Mouse (Mus musculus) heart, postnatal 14 days (tissue): ENCODE data around the gene Zfp853. TPM values are rescaled to one million over a fixed set of nuclear protein-coding genes. Genes with fewer than 3 reads are reported as not detected.

Experiments
- DNase-seq, 2 experiments: peaks; one replicate each; pipeline ENCODE4 v3.0.0; 2021 to 2022
- intact Hi-C: fragments of 180-260 bp; cut with DNase I; formaldehyde crosslinking; loops from one replicate; pipeline ENCODE4 v1.15.1; 2025
- total RNA-seq, 2 experiments: library from RNA; stranded (reverse); gene quantifications; 2 replicates each; pipeline ENCODE4 v1.2.3; 2021

The Zfp853 gene
- total RNA-seq, 2 experiments from 2014 or later = 0.32 to 0.38 TPM

DNA sequence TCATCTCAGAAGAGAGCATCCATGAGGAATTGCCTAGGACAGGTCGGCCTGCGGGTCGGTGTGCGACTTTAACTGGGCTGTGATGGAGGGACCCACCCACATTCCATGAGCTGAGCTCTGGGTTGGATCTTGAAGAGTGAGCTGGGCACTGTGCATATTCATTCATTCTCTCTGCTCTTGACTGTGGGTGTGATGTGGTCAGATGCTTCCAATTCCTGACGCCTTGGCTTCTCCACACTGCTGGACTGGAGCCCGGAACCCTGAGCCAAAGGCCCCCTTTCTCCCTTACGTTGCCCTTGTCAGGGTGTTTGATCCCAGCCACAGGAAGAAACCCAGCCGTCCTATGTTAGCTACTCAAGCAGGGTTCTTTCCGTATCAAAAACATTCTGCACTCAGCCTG, 4.6 kb upstream of the Zfp853 start:
- DNase-seq = peak in 1 of 2 experiments; percentile 18
- intact Hi-C loops = loop anchor here (10.0 kb wide), 1 partner anchor 203 kb away; no protein-coding TSS in a partner anchor

DNA sequence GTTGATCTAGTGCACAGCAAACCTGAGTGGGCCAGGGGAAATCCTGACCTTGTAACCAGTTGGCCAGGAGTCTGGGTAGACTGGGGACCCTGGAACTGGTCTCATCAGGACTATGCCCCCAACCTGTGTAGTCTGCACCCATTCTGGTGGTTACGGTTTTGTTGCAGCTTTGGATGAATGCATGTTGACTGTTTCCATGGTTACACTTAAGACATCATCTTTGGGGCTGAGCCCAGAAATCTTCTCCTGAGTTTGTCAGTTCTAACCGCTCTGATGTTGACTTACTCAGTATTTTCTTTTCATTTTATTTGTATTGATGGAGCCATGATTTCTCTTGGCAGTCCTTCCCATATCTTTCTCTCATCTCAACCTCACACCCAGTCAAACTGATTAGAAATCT, 1.9 kb upstream of the Zfp853 start:
- intact Hi-C loops = loop anchor here (10.0 kb wide), 1 partner anchor 201 kb away; no protein-coding TSS in a partner anchor
- DNase-seq = no peak

DNA sequence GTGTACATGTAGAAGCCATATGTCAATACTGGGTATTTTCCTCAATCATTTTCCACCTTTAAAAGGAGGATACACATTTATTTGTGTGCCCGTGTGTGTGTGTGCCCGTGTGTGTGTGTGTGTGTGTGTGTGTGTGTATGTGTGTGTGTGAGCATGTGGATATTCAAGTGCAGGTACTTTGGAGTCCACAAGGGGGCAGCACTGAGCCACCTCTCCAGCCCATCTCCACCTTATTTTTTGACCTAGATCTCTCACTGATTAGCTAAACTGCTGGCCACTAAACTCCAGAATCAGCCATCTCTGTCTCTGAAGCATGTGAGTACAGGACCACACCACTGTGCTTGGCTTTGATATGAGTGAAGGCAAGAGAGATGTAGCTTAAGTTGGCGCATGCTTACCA, 1.4 kb upstream of the Zfp853 start:
- no peak for DNase-seq
- intact Hi-C loops = loop anchor here (10.0 kb wide), 1 partner anchor 200 kb away; no protein-coding TSS in a partner anchor

- DNase-seq = no peak
- intact Hi-C loops = loop anchor here (10.0 kb wide), 1 partner anchor 198 kb away; no protein-coding TSS in a partner anchor
Measured at GRCm38 (mm10) chr5:143292879-143293278, 544 bp downstream of the Zfp853 start.

- DNase-seq = no peak
- intact Hi-C loops = no loop called here
Measured at GRCm38 (mm10) chr5:143289299-143289698, 4.1 kb downstream of the Zfp853 start.

DNA sequence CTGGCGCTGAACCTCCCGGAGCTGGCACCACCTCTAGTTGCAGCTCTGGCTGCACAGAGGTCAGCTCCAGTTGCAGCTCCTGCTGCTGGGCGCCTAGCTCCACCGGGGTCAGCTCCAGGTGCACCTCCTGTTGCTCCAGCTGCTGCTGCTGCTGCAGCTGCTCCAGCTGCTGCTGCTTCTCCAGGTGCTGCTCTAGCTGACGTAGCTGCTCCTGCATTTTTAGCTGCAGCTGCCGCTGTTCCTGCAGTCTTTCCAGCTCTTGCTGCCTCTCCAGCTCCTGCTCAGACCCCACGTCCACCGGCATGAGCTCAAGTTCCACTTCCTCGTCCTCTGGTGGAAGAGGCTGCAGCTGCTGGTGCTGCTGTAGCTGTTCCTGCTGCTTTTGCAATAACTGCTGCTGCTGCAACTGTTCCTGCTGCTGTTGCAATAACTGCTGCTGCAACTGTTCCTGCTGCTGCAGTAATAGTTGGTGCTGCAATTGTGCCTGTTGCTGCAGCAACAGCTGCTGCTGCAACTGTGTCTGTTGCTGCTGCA, 5.0 kb downstream of the Zfp853 start:
- intact Hi-C loops = no loop called here
- no peak for DNase-seq

- intact Hi-C loops = no loop called here
- no peak for DNase-seq
Measured at GRCm38 (mm10) chr5:143287774-143288328, 5.6 kb downstream of the Zfp853 start.

DNA sequence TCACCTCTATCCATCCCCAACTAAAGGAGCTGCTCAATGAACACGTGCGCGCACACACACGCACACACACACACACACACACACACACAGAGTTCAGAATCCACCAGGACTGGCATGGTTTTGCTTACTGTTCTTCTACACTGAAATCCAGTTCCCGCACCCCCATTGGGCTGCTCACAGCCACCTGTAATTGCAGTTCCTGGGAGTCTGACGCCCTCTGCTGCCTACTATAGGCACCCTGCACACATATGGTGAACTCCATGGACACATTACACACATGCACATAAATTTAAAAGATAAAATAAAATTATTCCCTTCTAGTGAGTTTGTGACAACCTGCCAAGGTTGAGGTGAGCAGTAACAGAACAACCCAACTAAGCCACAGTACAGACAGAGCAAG, 8.7 kb downstream of the Zfp853 start:
- intact Hi-C loops = no loop called here
- DNase-seq = no peak

- no peak for DNase-seq
- intact Hi-C loops = no loop called here
Measured at GRCm38 (mm10) chr5:143279247-143279646, 14.2 kb downstream of the Zfp853 start.

DNA sequence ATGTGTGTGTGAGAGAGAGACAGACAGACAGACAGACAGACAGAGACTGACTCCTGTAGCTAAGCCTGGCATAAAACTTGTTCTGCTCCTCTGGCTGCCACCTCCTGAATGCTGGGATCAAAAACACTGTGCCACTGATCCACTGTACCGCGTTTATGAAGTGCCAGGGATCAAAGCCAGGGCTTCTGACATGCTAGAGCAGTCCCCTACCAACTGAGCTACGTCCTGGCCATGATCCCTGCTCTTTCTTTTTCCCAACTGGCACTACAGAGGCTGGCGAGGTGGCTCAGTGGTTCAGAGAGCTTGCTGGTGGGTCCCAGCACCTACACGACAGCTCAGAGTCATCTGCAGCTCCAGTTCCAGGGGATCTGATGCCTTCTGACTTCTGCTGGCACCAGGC, 17.7 kb downstream of the Zfp853 start:
- no peak for DNase-seq
- intact Hi-C loops = no loop called here

GRCm38 (mm10) chr5:143272540-143273330, 20.7 kb downstream of the Zfp853 start:
- intact Hi-C loops = no loop called here
- no peak for DNase-seq

DNA sequence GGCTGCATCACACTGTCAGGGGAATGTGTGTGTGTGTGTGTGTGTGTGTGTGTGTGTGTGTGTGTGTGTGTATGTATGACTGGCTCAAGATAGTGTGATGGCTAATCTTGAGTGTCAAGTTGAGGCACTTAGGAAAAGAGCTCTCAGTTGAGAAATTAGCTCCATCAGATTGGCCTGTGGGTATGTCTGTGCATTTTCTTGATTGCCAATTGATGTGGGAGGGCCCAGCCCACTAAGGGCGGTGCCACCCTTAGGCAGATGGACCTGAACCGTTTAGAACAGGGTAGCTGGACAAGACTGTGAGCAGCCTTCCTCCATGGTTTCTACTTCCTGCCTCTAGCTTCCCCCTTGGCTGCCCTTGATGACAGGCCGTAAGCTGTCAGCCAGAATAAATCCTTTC, 21.3 kb downstream of the Zfp853 start:
- no peak for DNase-seq
- intact Hi-C loops = no loop called here

DNA sequence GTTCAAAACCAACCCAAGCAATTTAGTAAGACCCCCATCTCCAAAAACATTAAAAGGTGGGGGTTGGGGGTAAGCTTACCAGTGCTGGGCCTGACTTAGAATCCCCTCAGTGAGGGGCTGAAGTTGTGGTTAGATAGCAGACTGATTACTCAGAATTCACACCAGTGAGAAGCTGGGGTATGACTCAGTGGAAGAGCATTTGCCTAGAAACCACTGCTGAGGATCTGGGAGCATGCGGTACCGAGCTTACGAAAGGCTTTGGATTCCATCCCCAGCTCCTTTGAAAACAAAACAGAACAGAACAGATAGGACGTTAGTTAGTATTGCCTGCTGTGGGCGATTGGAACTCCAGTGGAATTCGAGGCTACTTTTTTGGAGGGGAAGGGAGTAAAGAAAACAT, 21.8 kb downstream of the Zfp853 start:
- intact Hi-C loops = no loop called here
- no peak for DNase-seq

DNA sequence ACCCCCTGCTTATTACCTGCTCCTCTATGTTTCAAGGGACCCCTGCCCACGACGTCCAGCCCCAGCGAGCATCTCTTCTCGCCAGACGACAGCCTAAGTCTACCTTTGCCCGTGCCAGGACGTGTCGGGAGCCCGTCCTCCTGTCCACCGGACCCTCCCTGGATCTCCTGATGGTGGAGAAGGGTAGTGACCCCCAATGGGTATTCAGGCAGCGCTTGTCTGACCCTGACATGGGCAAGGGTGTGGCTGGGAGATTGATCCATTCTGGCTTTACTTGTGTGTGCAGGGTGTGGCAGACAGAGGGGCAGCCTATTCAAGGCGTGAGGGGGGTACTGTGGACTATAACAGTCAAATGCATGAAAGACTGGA, 23.3 kb downstream of the Zfp853 start:
- DNase-seq = no peak
- intact Hi-C loops = no loop called here

GRCm38 (mm10) chr5:143269363-143270150, 23.9 kb downstream of the Zfp853 start, which contains the start of gene Zfp316:
Gene Zfp316 (minus strand): TSS chr5:143270022.
- intact Hi-C loops = loop anchor here (1.0 kb wide), 1 partner anchor 34 kb away; the partner anchor contains the start of gene Zfp12

GRCm38 (mm10) chr5:143268985-143269362, 24.4 kb downstream of the Zfp853 start:
- no peak for DNase-seq
- intact Hi-C loops = loop anchor here (1.0 kb wide), 1 partner anchor 34 kb away; the partner anchor contains the start of gene Zfp12

More at GRCm38 (mm10) chr5:143269363-143270150, 23.9 kb downstream of the Zfp853 start, which contains the start of gene Zfp316:
- peak; percentile 79 to 80 for DNase-seq

- intact Hi-C loops = no loop called here
- DNase-seq = no peak
Measured at GRCm38 (mm10) chr5:143266794-143267193, 26.6 kb downstream of the Zfp853 start.

DNA sequence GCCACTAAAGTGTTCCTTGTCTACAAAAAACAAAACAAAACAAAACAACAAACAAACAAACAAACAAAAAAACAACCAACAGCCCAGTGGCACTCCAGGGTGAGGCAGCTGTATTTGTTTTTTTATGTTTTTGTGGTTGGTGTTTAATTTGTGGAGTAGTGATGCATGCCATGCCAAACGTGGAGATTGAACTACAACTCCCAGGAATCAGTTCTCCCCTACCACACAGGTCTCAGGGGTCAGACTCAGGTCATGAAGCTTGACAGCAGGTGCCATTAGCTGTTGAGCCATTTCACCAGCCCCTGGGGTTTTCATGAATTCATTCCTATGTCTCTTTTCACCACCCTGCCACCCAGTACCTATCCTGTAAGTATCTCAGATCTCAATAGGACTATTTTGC, 28.0 kb downstream of the Zfp853 start:
- intact Hi-C loops = no loop called here

DNA sequence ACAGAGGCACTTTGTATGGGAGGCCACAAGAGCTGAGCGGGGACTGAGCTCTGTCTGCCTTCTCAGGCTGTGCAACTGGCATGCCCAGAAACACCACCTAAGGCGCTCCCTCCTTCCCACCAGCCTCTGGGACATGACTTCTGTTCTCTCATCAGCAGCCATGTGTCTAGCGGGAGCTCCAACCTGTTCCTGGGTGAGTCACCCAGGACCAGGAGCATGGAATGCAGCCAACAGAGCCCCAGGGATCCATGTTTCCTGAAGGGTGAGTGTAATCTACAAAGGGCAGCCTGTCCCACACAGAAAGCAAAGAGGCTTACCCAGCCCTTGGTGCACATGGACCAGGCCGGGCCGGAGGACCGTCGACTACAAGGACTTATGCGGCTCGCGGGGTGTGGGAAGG, 28.7 kb downstream of the Zfp853 start:
- no peak for DNase-seq
- intact Hi-C loops = no loop called here

More for the DNA sequence above, 28.0 kb downstream of the Zfp853 start:
- DNase-seq = no peak

- intact Hi-C loops = no loop called here
- DNase-seq = no peak
Measured at GRCm38 (mm10) chr5:143261636-143262035, 31.8 kb downstream of the Zfp853 start.

DNA sequence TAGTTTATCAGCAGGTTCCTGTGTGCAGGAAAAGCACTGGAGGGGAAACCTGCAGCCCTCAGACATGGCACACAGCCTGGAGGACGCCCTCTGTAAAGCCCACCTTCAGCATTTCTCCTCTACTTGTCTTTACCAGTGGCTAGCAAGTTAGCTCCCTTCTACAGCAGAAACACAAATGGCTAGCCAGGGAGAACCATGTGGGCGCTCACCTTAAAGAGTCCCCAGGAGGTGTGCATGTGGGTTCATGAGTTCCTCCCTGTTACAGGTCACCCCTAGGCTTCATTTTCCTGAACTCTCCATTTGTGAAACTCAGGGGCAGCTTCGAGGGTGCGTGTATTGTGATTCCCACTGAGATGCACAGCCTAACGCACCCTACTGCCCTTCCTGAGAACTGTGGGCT, 37.6 kb downstream of the Zfp853 start:
- DNase-seq = no peak

More for the DNA sequence above, 37.6 kb downstream of the Zfp853 start:
- intact Hi-C loops = no loop called here
